6 mouse cellular contexts compared by ENCODE assay signal in the genomic region with DNA sequence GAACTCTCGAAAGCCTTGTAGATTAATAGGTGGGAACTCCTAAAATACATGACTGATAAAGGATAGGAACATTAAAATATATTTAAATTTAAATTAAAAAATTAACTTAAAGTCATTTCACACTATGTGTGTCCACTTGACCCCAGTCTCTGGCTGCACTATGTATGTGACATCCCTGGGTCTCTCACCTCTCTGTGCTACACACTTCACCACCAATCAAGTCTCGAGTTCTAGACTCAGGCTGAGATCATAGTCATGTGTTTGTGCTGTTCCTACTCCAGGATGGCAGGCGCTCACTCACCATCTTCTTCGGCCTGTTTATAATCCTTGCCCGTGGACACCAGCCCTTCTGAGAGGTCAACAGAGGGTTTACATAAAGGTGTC.
"Had no signal": no experiment of that assay in that cellular context is flagged by ENCODE, and none has a peak within 500 bp of the region (broad histone marks: within the 10 kb centered on the region; RNA-seq: fewer than 3 reads in every experiment).

No protein-coding gene starts in this region.

- H3K4me1 ChIP-seq: liver, embryonic 12.5 days had no signal

- H3K9ac ChIP-seq: limb, embryonic 15.5 days; liver, embryonic 12.5 days; lung, embryonic 14.5 days; neural tube, embryonic 15.5 days had no signal

- H3K9me3 ChIP-seq: limb, embryonic 15.5 days; liver, embryonic 12.5 days; neural tube, embryonic 15.5 days had no signal

- H3K27me3 ChIP-seq: limb, embryonic 15.5 days had no signal

- H3K27ac ChIP-seq: limb, embryonic 15.5 days; liver, embryonic 12.5 days; neural tube, embryonic 15.5 days; stomach, postnatal 0 days had no signal

- H3K4me3 ChIP-seq: limb, embryonic 15.5 days; liver, embryonic 12.5 days; myocyte; neural tube, embryonic 15.5 days had no signal

- H3K36me3 ChIP-seq: limb, embryonic 15.5 days; liver, embryonic 12.5 days; neural tube, embryonic 15.5 days had no signal

- H3K4me2 ChIP-seq: limb, embryonic 15.5 days; liver, embryonic 12.5 days; lung, embryonic 14.5 days; neural tube, embryonic 15.5 days had no signal
